Mouse (Mus musculus): ENCODE results near the gene Faah. TPM values are rescaled to one million over a fixed set of nuclear protein-coding genes. Genes with fewer than 3 reads are reported as not detected.

The Faah gene
- polyA plus RNA-seq, 1 experiment: 31.6 TPM

GRCm38 (mm10) chr4:116001206-116001605 lies 16.5 kb downstream of the Faah start:
- Histone ChIP-seq H3K4me1 (ENCODE audit: control insufficient read depth, insufficient read depth, low read length) (no peaks in the 10 kb centered on the region), H3K4me3 (ENCODE audit: control insufficient read depth, low read depth, low read length) (no peak overlapping the region), H3K27me3 (ENCODE audit: control insufficient read depth, insufficient read depth, low read length) (no peaks in the 10 kb centered on the region), H3K36me3 (ENCODE audit: control insufficient read depth, insufficient read depth, low read length) (peaks cover 3% of the 10 kb centered on the region), H3K27ac (ENCODE audit: control insufficient read depth, insufficient read depth, low read depth, low read length) (no peak overlapping the region)
- TF ChIP-seq POLR2A (IDR thresholded peaks at IDR 0.05; ENCODE audit: control insufficient read depth, low read depth, low read length) (no peak), CTCF (IDR thresholded peaks at IDR 0.05; ENCODE audit: control insufficient read depth, insufficient read depth, insufficient replicate concordance, low read depth, low read length) (no peak)

- Histone ChIP-seq H3K27me3 (ENCODE audit: control insufficient read depth, insufficient read depth, low read length) (no peaks in the 10 kb centered on the region), H3K36me3 (ENCODE audit: control insufficient read depth, insufficient read depth, low read length) (peaks cover 3% of the 10 kb centered on the region), H3K4me1 (ENCODE audit: control insufficient read depth, insufficient read depth, low read length) (no peaks in the 10 kb centered on the region), H3K4me3 (ENCODE audit: control insufficient read depth, low read depth, low read length) (no peak overlapping the region), H3K27ac (ENCODE audit: control insufficient read depth, insufficient read depth, low read depth, low read length) (no peak overlapping the region)
- no peak for TF ChIP-seq POLR2A (IDR thresholded peaks at IDR 0.05; ENCODE audit: control insufficient read depth, low read depth, low read length)
- no peak for TF ChIP-seq CTCF (IDR thresholded peaks at IDR 0.05; ENCODE audit: control insufficient read depth, insufficient read depth, insufficient replicate concordance, low read depth, low read length)
Observed at GRCm38 (mm10) chr4:116000671-116001070, 17.1 kb downstream of the Faah start.

GRCm38 (mm10) chr4:115996729-115997128 lies 21.0 kb downstream of the Faah start:
- no peak overlapping the region for H3K4me3 ChIP-seq (ENCODE audit: control insufficient read depth, low read depth, low read length)
- TF ChIP-seq CTCF (IDR thresholded peaks at IDR 0.05; ENCODE audit: control insufficient read depth, insufficient read depth, insufficient replicate concordance, low read depth, low read length) (no peak), POLR2A (IDR thresholded peaks at IDR 0.05; ENCODE audit: control insufficient read depth, low read depth, low read length) (no peak)
- no peaks in the 10 kb centered on the region for H3K4me1 ChIP-seq (ENCODE audit: control insufficient read depth, insufficient read depth, low read length)
- no peaks in the 10 kb centered on the region for H3K27me3 ChIP-seq (ENCODE audit: control insufficient read depth, insufficient read depth, low read length)
- no peaks in the 10 kb centered on the region for H3K36me3 ChIP-seq (ENCODE audit: control insufficient read depth, insufficient read depth, low read length)
- no peak overlapping the region for H3K27ac ChIP-seq (ENCODE audit: control insufficient read depth, insufficient read depth, low read depth, low read length)

- TF ChIP-seq CTCF (IDR thresholded peaks at IDR 0.05; ENCODE audit: control insufficient read depth, insufficient read depth, insufficient replicate concordance, low read depth, low read length) (no peak), POLR2A (IDR thresholded peaks at IDR 0.05; ENCODE audit: control insufficient read depth, low read depth, low read length) (no peak)
- Histone ChIP-seq H3K4me3 (ENCODE audit: control insufficient read depth, low read depth, low read length) (no peak overlapping the region), H3K27ac (ENCODE audit: control insufficient read depth, insufficient read depth, low read depth, low read length) (no peak overlapping the region), H3K36me3 (ENCODE audit: control insufficient read depth, insufficient read depth, low read length) (no peaks in the 10 kb centered on the region), H3K27me3 (ENCODE audit: control insufficient read depth, insufficient read depth, low read length) (no peaks in the 10 kb centered on the region), H3K4me1 (ENCODE audit: control insufficient read depth, insufficient read depth, low read length) (no peaks in the 10 kb centered on the region)
Observed at GRCm38 (mm10) chr4:115995376-115995730, 22.4 kb downstream of the Faah start.

GRCm38 (mm10) chr4:115994662-115995375 lies 22.9 kb downstream of the Faah start:
- H3K36me3 ChIP-seq (ENCODE audit: control insufficient read depth, insufficient read depth, low read length): no peaks in the 10 kb centered on the region
- H3K4me1 ChIP-seq (ENCODE audit: control insufficient read depth, insufficient read depth, low read length): no peaks in the 10 kb centered on the region
- H3K27ac ChIP-seq (ENCODE audit: control insufficient read depth, insufficient read depth, low read depth, low read length): no peak overlapping the region
- no peak overlapping the region for H3K4me3 ChIP-seq (ENCODE audit: control insufficient read depth, low read depth, low read length)
- TF ChIP-seq POLR2A (IDR thresholded peaks at IDR 0.05; ENCODE audit: control insufficient read depth, low read depth, low read length): no peak
- TF ChIP-seq CTCF (IDR thresholded peaks at IDR 0.05; ENCODE audit: control insufficient read depth, insufficient read depth, insufficient replicate concordance, low read depth, low read length): no peak
- no peaks in the 10 kb centered on the region for H3K27me3 ChIP-seq (ENCODE audit: control insufficient read depth, insufficient read depth, low read length)

- H3K4me1 ChIP-seq (ENCODE audit: control insufficient read depth, insufficient read depth, low read length): peaks cover 10% of the 10 kb centered on the region
- no peaks in the 10 kb centered on the region for H3K36me3 ChIP-seq (ENCODE audit: control insufficient read depth, insufficient read depth, low read length)
- no peak overlapping the region for H3K27ac ChIP-seq (ENCODE audit: control insufficient read depth, insufficient read depth, low read depth, low read length)
- no peak for TF ChIP-seq POLR2A (IDR thresholded peaks at IDR 0.05; ENCODE audit: control insufficient read depth, low read depth, low read length)
- TF ChIP-seq CTCF (IDR thresholded peaks at IDR 0.05; ENCODE audit: control insufficient read depth, insufficient read depth, insufficient replicate concordance, low read depth, low read length): no peak
- H3K27me3 ChIP-seq (ENCODE audit: control insufficient read depth, insufficient read depth, low read length): no peaks in the 10 kb centered on the region
- H3K4me3 ChIP-seq (ENCODE audit: control insufficient read depth, low read depth, low read length): no peak overlapping the region
Observed at GRCm38 (mm10) chr4:115989382-115989781, 28.3 kb downstream of the Faah start.

- TF ChIP-seq CTCF (IDR thresholded peaks at IDR 0.05; ENCODE audit: control insufficient read depth, insufficient read depth, insufficient replicate concordance, low read depth, low read length): no peak
- TF ChIP-seq POLR2A (IDR thresholded peaks at IDR 0.05; ENCODE audit: control insufficient read depth, low read depth, low read length): no peak
- H3K4me1 ChIP-seq (ENCODE audit: control insufficient read depth, insufficient read depth, low read length): peaks cover 13% of the 10 kb centered on the region
- H3K27ac ChIP-seq (ENCODE audit: control insufficient read depth, insufficient read depth, low read depth, low read length): no peak overlapping the region
- H3K4me3 ChIP-seq (ENCODE audit: control insufficient read depth, low read depth, low read length): no peak overlapping the region
- H3K36me3 ChIP-seq (ENCODE audit: control insufficient read depth, insufficient read depth, low read length): no peaks in the 10 kb centered on the region
- no peaks in the 10 kb centered on the region for H3K27me3 ChIP-seq (ENCODE audit: control insufficient read depth, insufficient read depth, low read length)
Observed at GRCm38 (mm10) chr4:115987858-115988530, 29.7 kb downstream of the Faah start.

Data from testis, adult 2 months (tissue).